Mouse (Mus musculus) embryonic facial prominence, embryonic 10.5 days (tissue): ENCODE measurements around the gene Tmem132d. TPM values are rescaled to one million over a fixed set of nuclear protein-coding genes. Genes with fewer than 3 reads are reported as not detected.
"Not testable (repeated sequence)": the region's sequence is repeated elsewhere in the genome, so short reads cannot be mapped to it uniquely, and the experiment has no call there.

Experiments
- DNase-seq: peaks from one replicate; pipeline ENCODE4 v3.0.0-alpha.2; 2017; ENCODE audit warnings: low spot score
- H3K27ac ChIP-seq: fragments of 300-500 bp; sonication (generic); replicated peaks from 2 replicates; pipeline ENCODE4 v1.5.1; 2016; ENCODE audit warnings: mild to moderate bottlenecking
- H3K27me3 ChIP-seq: fragments of 300-500 bp; sonication (generic); replicated peaks from 2 replicates; pipeline ENCODE4 v1.6.1; 2016; ENCODE audit warnings: low read depth, mild to moderate bottlenecking; ENCODE audit not compliant: poor library complexity, severe bottlenecking
- H3K36me3 ChIP-seq: fragments of 300-500 bp; sonication (generic); replicated peaks from 2 replicates; pipeline ENCODE4 v1.6.1; 2016; ENCODE audit warnings: mild to moderate bottlenecking, moderate library complexity
- H3K4me1 ChIP-seq: fragments of 300-500 bp; sonication (generic); 2 replicates; pipeline ENCODE4 v1.6.1; 2016
- H3K4me3 ChIP-seq: fragments of 300-500 bp; sonication (generic); 2 replicates; pipeline ENCODE4 v1.5.1; 2016; ENCODE audit warnings: mild to moderate bottlenecking, moderate library complexity
- H3K9me3 ChIP-seq: fragments of 300-500 bp; sonication (generic); 2 replicates; pipeline ENCODE4 v1.6.1; 2016; ENCODE audit warnings: mild to moderate bottlenecking
- WGBS: fragments of 180-500 bp; shearing (Covaris S2); methylation state at CpG from one replicate; pipeline ENCODE4 v1.1.7; 2016; 5-methylcytosine and 5-hydroxymethylcytosine counted together
- polyA plus RNA-seq: library from polyadenylated mRNA; unstranded; fragments of >200 nt; fragmentation: Nextera tagmentation; extraction: Ambion mirVana; gene quantifications from 2 replicates; pipeline ENCODE4 v1.2.1, GENCODE M21; 2016

Gene Tmem132d
- polyA plus RNA-seq, 1 experiment from 2014 or later, result 0.85 TPM

DNA sequence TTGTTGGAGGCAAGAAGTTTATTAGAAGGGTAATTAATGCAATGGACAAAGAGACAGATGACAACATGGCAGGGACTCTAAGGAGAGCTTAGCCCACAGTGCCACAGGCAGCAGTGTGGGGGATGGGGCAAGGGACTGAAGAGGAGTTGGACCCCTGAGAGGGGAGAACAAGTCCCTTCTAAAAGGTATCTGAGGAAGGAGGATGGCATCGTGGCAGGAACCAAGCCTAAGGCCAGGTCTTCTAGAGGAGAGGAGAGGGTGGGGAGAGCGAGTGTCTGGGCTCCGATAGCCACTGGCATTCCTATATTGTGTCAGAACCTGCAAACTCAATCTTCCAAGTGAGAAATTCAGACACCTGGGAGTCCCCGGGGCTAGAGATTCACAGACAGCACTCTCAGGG is 674.3 kb downstream of the Tmem132d start:
- no peaks in the 10 kb centered on the region for H3K9me3 ChIP-seq
- no peaks in the 10 kb centered on the region for H3K36me3 ChIP-seq
- no peak overlapping the region for H3K4me3 ChIP-seq
- no peak overlapping the region for H3K27ac ChIP-seq
- no peak for DNase-seq
- no peaks in the 10 kb centered on the region for H3K4me1 ChIP-seq
- H3K27me3 ChIP-seq, result no peaks in the 10 kb centered on the region
- 79% methylated on average over 4 of the region's 4 CpGs for WGBS

DNA sequence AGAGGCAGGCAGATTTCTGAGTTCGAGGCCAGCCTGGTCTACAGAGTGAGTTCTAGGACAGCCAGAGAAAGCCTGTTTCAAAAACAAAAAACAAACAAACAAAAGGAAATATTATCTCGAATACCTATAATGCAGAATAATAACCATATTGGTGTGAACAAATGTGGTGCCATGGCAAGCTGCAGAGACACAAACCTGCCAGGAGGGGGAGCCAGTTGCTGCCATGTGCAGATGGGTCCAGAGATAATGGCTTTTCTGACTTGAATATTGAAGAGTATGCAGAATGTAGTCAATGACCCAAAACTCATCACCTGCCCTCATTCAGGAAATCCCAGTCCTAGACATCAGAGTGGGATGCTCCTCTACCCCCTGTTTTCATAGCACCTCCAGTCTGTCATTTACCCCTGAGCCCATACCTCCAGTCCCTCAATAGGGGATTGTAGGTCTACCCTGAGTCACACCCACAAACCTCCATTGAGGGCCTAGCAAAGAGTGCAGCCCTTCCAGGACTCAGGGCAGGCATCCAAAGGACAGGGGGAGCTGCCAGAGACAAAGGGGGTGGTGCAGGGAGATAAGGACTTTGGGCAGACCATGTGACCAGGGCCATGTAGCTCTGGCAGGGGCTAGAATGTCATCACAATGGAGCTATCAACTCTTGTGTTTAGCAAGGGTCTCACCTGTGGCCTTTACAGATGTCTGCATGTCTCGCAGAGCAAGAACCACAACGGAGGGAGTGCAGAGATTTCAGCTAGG is 676.0 kb downstream of the Tmem132d start:
- Histone ChIP-seq H3K27ac (no peak overlapping the region), H3K27me3 (no peaks in the 10 kb centered on the region; the same call in 1 of the 2 replicates), H3K4me3 (no peak overlapping the region), H3K4me1 (peaks cover 2% of the 10 kb centered on the region), H3K9me3 (no peaks in the 10 kb centered on the region), H3K36me3 (no peaks in the 10 kb centered on the region)
- DNase-seq, result no peak
- WGBS, result 88% methylated on average over 4 of the region's 4 CpGs

DNA sequence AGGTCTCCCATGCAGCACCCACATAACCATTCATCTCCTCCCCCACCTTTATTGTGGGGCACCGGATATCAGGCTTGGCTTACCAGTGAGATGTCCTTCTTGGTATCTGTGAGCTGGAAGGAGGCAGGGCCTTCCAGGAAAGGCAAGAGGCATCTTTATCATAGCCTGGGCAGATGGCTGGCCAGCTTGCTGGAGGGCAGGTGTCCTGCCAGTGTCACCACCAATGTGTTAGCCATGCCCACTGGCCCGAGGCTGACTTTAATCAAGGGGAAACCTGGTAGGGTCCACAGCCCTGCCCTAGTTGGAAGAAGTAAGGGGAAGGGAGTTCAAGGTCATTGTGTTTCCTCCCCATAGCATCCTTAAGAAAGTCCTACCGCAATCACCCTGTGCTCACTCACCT is 676.9 kb downstream of the Tmem132d start:
- no peaks in the 10 kb centered on the region; the same call in 1 of the 2 replicates for H3K27me3 ChIP-seq
- no peak overlapping the region for H3K27ac ChIP-seq
- peaks cover 10% of the 10 kb centered on the region for H3K4me1 ChIP-seq
- DNase-seq, result no peak
- H3K9me3 ChIP-seq, result no peaks in the 10 kb centered on the region
- no peaks in the 10 kb centered on the region for H3K36me3 ChIP-seq
- H3K4me3 ChIP-seq, result no peak overlapping the region
- WGBS, result 84% methylated on average over 3 of the region's 3 CpGs

DNA sequence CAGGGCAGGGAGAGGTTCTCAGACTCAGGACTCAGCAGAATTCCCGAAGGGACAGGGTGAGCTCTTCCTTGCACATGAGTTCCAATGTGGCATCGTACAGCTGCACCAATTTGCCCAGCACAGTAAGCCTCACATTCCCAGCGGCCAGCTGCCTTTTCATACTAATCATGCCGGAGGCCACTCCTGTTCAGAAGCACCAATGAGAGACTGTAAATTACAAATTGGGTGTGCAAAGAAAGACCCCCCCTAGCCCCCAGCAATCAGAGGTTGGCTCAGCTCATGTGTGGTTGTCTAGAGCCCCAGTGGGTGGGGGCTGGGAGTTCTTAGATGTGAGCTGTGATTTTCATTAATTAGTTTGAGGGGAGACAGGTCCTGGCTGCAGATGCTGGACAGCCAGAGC is 677.3 kb downstream of the Tmem132d start:
- H3K4me1 ChIP-seq, result peaks cover 14% of the 10 kb centered on the region
- WGBS, result 85% methylated on average over 4 of the region's 4 CpGs
- H3K36me3 ChIP-seq, result no peaks in the 10 kb centered on the region
- no peak overlapping the region for H3K4me3 ChIP-seq
- DNase-seq, result no peak
- H3K27ac ChIP-seq, result no peak overlapping the region
- H3K9me3 ChIP-seq, result no peaks in the 10 kb centered on the region
- no peaks in the 10 kb centered on the region; the same call in 1 of the 2 replicates for H3K27me3 ChIP-seq

DNA sequence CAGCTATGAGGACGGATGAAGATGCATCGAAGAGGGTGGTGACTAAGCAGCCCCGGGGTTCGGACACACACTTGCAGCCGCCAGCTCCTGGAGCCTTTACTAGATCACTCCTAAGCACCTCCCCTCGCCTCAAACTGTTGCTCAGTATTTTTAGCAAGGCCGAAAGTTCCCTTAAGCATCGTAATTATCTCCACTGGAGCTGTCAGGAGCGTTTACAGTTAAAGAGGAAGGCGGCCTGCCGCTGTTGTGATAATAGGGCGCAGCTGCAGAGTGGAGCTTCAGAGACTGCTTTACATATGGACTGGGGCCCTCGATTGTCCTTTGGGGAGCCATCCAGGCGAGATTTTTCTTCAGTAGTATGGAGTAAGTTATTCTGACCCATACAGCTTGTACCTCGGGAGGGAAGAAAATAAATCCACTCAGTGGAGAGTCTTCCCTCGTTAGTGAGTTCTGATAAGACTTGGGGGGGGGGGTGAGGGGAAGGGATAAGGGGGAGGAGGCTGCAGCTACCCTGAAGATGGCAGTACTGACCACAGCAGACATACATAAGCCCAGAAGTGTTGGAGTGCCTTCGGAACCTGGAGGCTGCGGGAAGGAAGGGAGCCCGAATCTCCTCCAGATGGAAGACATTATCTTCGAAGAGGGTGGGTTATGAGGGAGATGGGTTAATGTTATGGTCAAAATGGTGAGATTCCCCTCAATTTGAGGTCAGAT is 681.5 kb downstream of the Tmem132d start:
- Histone ChIP-seq H3K36me3 (no peaks in the 10 kb centered on the region), H3K27ac (peak overlapping the region; percentile 57; the same call in 1 of the 2 replicates)
- DNase-seq, result peak; percentile 69

DNA sequence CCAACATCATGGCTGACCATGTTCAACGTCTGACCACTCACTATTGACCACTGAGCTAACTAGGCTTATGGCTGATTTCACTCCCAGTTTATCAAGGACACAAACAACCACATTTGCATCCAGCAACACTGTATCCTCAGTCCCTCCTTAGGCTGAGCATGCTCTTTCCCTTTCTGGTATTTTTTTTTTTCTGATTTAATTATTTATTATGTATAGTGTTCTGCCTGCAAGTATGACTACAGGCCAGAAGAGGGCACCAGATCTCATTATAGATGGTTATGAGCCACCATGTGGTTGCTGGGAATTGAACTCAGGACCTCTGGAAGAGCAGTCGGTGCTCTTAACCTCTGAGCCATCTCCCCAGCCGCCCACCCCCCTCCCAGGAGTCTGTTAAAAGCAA is 683.3 kb downstream of the Tmem132d start:
- peaks cover 15% of the 10 kb centered on the region for H3K4me1 ChIP-seq
- not testable (repeated sequence) for H3K27ac ChIP-seq, H3K27me3 ChIP-seq, DNase-seq, H3K4me3 ChIP-seq, H3K36me3 ChIP-seq, H3K9me3 ChIP-seq
- WGBS, result 90% methylated on average over 3 of the region's 3 CpGs

More for the DNA sequence above, 681.5 kb downstream of the Tmem132d start:
- no peaks in the 10 kb centered on the region for H3K9me3 ChIP-seq
- H3K4me3 ChIP-seq, result peak overlapping the region; percentile 35
- H3K27me3 ChIP-seq, result no peaks in the 10 kb centered on the region; the same call in 1 of the 2 replicates
- peaks cover 15% of the 10 kb centered on the region for H3K4me1 ChIP-seq
- 18% methylated on average over 20 of the region's 20 CpGs for WGBS

DNA sequence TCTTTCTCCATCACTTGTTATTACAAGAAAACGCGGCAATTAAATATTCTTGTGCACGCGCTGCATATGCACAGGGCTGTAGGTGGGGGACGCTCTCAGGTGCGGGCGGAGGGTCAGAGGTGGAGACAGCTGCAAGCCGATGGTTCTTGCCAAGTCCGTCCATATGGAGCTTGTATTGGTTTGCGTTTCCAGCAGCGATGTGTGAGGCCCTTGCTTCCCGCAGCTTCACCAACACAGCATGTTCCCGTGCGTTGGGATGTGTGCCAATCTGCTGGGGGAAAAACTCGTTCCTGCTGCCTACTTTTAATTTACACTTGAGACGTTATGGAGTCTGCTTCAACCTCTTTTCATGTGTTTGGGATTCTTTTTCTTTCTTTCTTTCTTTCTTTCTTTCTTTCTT is 691.5 kb downstream of the Tmem132d start:
- Histone ChIP-seq H3K9me3 (0 out of 2 replicates have a peak, but pooled peaks cover 2% of the 10 kb centered on the region), H3K4me3 (no peak overlapping the region), H3K4me1 (no peaks in the 10 kb centered on the region), H3K36me3 (no peaks in the 10 kb centered on the region), H3K27me3 (no peaks in the 10 kb centered on the region), H3K27ac (no peak overlapping the region)
- no peak for DNase-seq
- WGBS, result 91% methylated on average over 16 of the region's 16 CpGs

Other genes with a start within 250 kb of the Tmem132d start
- gene Fzd10, start 167.8 kb upstream of the Tmem132d start, polyA plus RNA-seq, result 3.1 and 4.3 TPM in 2 replicates